Mouse (Mus musculus) c-Kit-positive CD71-positive TER-119-positive erythroid progenitor cells, embryonic 14.5 days (primary cell): Measurements from ENCODE around the gene Bet1.
A peak's percentile ranks its signal among the peaks of the same experiment; 100 is the strongest.

Experiments
- DNase-seq: peaks from one replicate; pipeline ENCODE4 v3.0.0-alpha.2; 2013; ENCODE audit warnings: low spot score

Bet1 gene

GRCm38 (mm10) chr6:4086663-4087454 is at the start of gene Bet1:
Bet1 (minus strand) TSS chr6:4086972.
- DNase-seq = peak; percentile 90

- no peak for DNase-seq
Measured at GRCm38 (mm10) chr6:4132239-4132638, 45.5 kb upstream of the Bet1 start.

- DNase-seq = no peak
Measured at GRCm38 (mm10) chr6:4131149-4131548, 44.4 kb upstream of the Bet1 start.

- no peak for DNase-seq
Measured at GRCm38 (mm10) chr6:4118611-4119010, 31.8 kb upstream of the Bet1 start.

GRCm38 (mm10) chr6:4090423-4090822 is 3.7 kb upstream of the Bet1 start:
- no peak for DNase-seq

GRCm38 (mm10) chr6:4072281-4072680 is 14.5 kb downstream of the Bet1 start:
- no peak for DNase-seq

- DNase-seq = no peak
Measured at GRCm38 (mm10) chr6:4069714-4070113, 17.1 kb downstream of the Bet1 start.

GRCm38 (mm10) chr6:4054387-4054786 is 32.4 kb downstream of the Bet1 start:
- no peak for DNase-seq

- no peak for DNase-seq
Measured at GRCm38 (mm10) chr6:4052843-4053242, 33.9 kb downstream of the Bet1 start.

- no peak for DNase-seq
Measured at GRCm38 (mm10) chr6:4047200-4047599, 39.6 kb downstream of the Bet1 start.

GRCm38 (mm10) chr6:4041821-4042220 is 45.0 kb downstream of the Bet1 start:
- DNase-seq = no peak

GRCm38 (mm10) chr6:4030956-4031355 is 55.8 kb downstream of the Bet1 start:
- no peak for DNase-seq
